Mouse (Mus musculus): ENCODE results near the gene Nipa1.

- no peak for TF ChIP-seq CTCF (IDR thresholded peaks at IDR 0.05; ENCODE audit: extremely low read depth, insufficient read length, insufficient replicate concordance, low read depth, low read length)
- no peak for TF ChIP-seq POLR2A (IDR thresholded peaks at IDR 0.05; ENCODE audit: low read depth, low read length)
These were observed 35.6 kb upstream of the Nipa1 start for GRCm38 (mm10) chr7:56055338-56055737.

All from small intestine, adult 2 months (tissue).